Mouse (Mus musculus) lung, postnatal 0 days (tissue): Measurements from ENCODE around the gene Vamp8.
A peak's percentile ranks its signal among the peaks of the same experiment; 100 is the strongest.

Experiments
- CTCF ChIP-seq: IDR thresholded peaks from 2 replicates; pipeline ENCODE4 v1.5.1; 2016; ENCODE audit warnings: antibody characterized with exemption, mild to moderate bottlenecking
- EP300 ChIP-seq: IDR thresholded peaks from 2 replicates; pipeline ENCODE4 v1.6.1; 2016; ENCODE audit warnings: antibody characterized with exemption, mild to moderate bottlenecking, control low read depth

DNA sequence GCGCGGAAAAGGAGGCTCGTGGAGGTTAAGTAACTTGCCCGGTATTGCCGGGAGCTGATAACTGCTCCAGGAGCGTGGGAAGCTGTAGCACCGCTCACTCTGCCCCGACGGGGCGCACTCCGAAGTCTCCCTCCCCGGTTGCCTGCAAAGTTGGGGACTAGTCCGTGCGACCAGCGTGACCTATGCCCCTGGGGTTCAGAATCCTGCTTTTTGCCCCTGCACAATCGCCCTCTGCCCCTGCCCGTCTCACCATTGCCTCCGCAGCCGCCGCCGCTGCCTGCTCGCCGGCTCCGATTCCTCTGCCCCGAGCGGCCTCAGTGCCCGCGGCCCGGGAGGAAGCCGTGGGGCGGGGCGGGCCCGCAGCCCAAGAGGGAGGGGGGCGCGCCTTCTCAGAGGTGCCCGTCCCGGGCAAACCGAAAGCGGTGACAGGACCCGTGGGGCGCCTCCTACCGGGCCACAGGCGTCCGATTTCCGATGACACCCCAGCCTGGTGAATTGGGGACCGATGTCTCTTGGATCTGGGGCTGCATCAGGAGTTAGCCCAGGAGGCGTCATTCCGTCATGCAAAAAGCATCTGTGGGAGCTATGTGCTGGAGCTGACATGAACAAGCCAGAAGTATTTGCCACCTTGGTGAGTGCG lies 10.3 kb downstream of the Vamp8 start, which contains the start of gene Vamp5:
- TF ChIP-seq CTCF: peak; percentile 64
- peak; percentile 26; the same call in 1 of the 2 replicates for TF ChIP-seq EP300
